Mouse (Mus musculus) adrenal gland, postnatal 14 days (tissue): ENCODE measurements around the gene Olfr186. TPM values are rescaled to one million over a fixed set of nuclear protein-coding genes. Genes with fewer than 3 reads are reported as not detected.
"Not testable (repeated sequence)": the region's sequence is repeated elsewhere in the genome, so short reads cannot be mapped to it uniquely, and the experiment has no call there.

Source experiments
- DNase-seq: peaks from one replicate; pipeline ENCODE4 v3.0.0; 2021; ENCODE audit warnings: mixed read lengths
- long read RNA-seq, 2 experiments: library from polyadenylated mRNA; stranded (forward); transcript quantifications; one replicate each; pipeline ENCODE4 v2.0.0; 2021
- total RNA-seq: library from RNA; stranded (reverse); gene quantifications from 2 replicates; pipeline ENCODE4 v1.2.3, GENCODE M21; 2021

The Olfr186 gene
- not detected in 2 replicates for total RNA-seq
- long read RNA-seq, experiment 1 = 0 reads
- long read RNA-seq, experiment 2 = 0 reads

DNA sequence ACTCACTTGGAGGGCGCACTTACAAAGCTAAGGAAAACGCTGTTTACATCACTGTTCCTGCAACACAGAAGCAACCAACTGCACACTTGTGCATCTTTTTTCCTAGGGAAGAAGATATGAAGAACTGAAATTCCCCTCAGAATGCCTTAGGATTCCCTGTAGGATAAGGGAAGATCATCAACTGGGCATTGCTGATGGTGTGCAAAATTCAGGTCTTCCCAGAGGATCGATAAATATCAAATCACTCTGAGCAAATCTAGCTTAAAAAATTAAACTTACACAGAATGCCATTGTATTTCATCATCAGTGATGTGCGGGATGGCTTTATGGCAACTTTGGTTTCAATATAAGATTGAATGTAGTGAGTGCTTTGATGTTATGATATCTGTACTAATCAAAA, at the start of gene Olfr186:
TSS of gene Olfr186 (minus strand) at position 101 of the 400 bp plus-strand sequence.
- DNase-seq = no peak

- DNase-seq = no peak
Observed at GRCm38 (mm10) chr16:59077905-59078304, 47.8 kb upstream of the Olfr186 start, which contains the start of gene Olfr190. Gene Olfr190 (minus strand): TSS chr16:59078005.

DNA sequence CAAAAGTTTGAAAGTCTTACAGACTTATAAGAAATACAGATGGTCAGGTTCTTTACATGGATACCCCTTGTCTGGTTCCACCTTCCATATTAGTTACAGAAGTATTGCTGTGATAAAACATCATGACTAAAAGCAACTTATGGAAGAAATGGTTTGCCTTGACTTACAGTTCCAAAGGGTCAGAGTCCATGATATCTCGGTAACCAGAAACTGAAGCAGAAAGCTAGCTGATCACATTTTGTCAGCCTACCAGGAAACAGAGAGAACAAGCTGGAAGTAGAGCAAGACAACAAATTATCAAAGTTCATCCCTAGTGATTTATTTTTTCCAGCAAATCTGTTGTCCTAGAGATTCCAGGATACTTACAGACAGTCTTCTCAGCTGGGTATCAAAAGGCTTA, 43.4 kb upstream of the Olfr186 start:
- no peak for DNase-seq

DNA sequence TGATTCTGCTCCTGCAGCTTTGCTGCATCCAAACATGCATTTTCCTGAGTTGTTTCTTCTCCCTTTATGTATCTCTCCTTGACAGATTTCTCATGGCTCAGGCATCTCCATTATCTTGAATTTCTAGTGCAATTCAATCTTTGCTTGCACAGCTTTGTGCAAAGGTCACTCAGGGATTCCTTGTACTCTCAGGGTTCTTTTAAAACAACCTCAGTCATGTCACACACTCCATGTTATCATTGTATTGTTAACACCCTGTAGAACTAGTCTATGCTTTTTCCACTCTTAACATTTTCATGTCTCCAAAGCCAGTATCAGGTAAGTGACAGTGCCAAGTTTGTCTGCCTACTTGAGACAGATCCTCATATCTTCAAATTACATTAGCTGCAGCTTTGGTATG, 41.7 kb upstream of the Olfr186 start:
- no peak for DNase-seq

DNA sequence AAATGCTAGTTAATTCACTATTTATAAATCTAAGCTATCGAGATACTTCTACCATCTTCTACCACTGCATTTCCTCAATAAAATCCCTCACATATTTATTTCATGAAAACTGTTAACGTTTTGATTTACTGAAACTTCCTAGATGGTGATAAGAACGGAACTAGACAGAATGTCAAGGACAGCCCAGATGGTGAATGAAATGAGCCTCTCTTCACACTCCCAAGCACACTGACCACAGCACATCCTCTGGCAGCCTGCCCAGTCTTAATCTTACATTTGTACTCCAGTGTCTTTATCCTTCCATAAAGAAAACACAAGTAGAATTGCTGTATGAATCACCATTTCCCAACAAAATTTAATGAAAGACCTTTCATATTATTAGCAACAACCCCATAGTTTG, 32.3 kb upstream of the Olfr186 start:
- not testable (repeated sequence) for DNase-seq

- not testable (repeated sequence) for DNase-seq
Observed at GRCm38 (mm10) chr16:59049286-59049685, 19.2 kb upstream of the Olfr186 start.

DNA sequence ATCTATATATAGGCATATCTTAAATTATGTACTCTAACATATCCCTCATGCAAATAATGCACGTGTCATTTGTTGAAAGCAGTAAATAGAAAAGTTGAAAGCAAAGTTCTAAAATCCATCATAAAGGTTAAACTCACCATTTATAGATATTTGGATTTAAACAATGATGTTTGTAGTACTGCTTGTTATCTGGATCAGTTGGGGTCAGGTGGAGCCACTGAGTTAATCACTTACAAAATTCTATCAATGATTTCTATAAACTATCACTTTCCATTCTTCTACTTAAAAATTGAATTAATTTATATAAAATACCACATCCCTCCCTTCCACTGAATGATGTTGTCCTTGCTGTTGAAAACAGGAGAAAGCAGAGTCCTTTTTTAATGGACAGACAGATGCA, 18.8 kb upstream of the Olfr186 start:
- no peak for DNase-seq

- no peak for DNase-seq
Observed at GRCm38 (mm10) chr16:59047579-59047978, 17.5 kb upstream of the Olfr186 start.

- no peak for DNase-seq
Observed at GRCm38 (mm10) chr16:59045835-59046234, 15.7 kb upstream of the Olfr186 start.

GRCm38 (mm10) chr16:59039710-59040109, 9.6 kb upstream of the Olfr186 start, which contains the start of gene Olfr187:
Gene Olfr187 (minus strand): TSS chr16:59039767.
- no peak for DNase-seq

DNA sequence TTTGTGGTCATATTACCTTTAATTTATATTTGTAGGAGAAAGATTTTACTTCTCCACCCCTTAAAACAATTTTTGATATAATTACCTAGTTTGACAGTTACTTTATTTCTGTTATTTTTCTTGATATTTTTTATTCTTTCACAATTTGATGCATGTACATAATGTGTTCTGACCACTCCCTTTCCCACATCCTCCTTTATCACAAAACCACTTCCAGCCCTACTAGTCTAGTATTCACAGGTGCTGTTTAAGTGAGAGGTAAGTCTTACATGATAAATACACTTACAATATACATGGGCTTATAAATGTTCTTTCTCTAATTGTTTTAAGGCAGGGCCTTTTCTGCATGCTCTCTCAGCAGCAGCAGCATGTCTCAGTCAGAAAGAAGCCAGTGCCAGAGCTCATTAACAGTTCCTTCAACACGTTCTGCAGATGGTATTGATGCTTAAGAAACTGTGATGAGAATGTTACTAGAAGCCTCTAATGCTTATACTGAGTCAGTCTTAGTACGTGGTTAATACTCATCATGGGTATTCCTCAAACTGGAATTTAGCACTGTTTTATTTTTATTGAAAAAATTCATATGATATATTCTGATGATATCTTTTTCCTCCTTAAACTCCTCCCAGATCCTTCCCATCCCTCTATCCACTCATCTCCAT, 16.6 kb downstream of the Olfr186 start:
- DNase-seq = no peak

- DNase-seq = no peak
Observed at GRCm38 (mm10) chr16:59007146-59007545, 22.9 kb downstream of the Olfr186 start.

DNA sequence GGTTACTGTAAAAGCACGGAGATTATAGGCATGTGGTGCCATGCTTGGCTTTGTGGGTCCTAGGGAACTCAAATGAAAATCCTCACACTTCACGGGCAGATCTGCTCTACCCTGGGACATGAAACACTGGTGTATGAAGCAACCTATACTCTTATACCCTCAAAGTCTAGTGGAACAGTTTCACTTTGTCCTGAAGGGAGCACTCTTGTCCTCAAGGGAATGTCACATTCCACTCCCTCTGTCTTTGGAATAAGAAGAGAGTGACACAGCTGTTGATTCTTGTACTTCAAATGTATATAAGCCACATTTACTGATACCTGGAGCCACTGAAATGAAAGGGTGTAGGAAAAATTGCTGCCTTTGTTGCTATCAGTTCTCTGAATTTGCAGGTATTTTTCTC, 35.0 kb downstream of the Olfr186 start, which contains the start of gene Olfr183:
TSS of gene Olfr183 (plus strand) at position 301 of the 400 bp plus-strand sequence.
- DNase-seq = no peak

Other genes with a start within 250 kb of the Olfr186 start
- not detected in 2 replicates for gene Olfr173, start 230.0 kb downstream of the Olfr186 start, total RNA-seq
- not detected in 2 replicates for gene Olfr175-ps1, start 203.5 kb downstream of the Olfr186 start, total RNA-seq
- gene Olfr177, start 155.5 kb downstream of the Olfr186 start, total RNA-seq = not detected in 2 replicates
- not detected in 2 replicates for gene Olfr178, start 138.2 kb downstream of the Olfr186 start, total RNA-seq
- gene Olfr181, start 101.5 kb downstream of the Olfr186 start, total RNA-seq = not detected in 2 replicates
- not detected in 2 replicates for gene Olfr180, start 100.9 kb downstream of the Olfr186 start, total RNA-seq
- not detected in 2 replicates for gene Olfr183, start 34.9 kb downstream of the Olfr186 start, total RNA-seq
- not detected in 2 replicates for gene Olfr187, start 9.5 kb upstream of the Olfr186 start, total RNA-seq
- gene Olfr190, start 47.7 kb upstream of the Olfr186 start, total RNA-seq = not detected in 2 replicates
- gene Olfr191, start 59.5 kb upstream of the Olfr186 start, total RNA-seq = not detected in 2 replicates
- gene Olfr193, start 81.6 kb upstream of the Olfr186 start, total RNA-seq = not detected in 2 replicates
- not detected in 2 replicates for gene Olfr194, start 90.8 kb upstream of the Olfr186 start, total RNA-seq
- not detected in 2 replicates for gene Olfr195, start 116.8 kb upstream of the Olfr186 start, total RNA-seq
- gene Olfr196, start 140.2 kb upstream of the Olfr186 start, total RNA-seq = not detected in 2 replicates
- not detected in 2 replicates for gene Olfr198, start 173.2 kb upstream of the Olfr186 start, total RNA-seq
- not detected in 2 replicates for gene Olfr199, start 189.5 kb upstream of the Olfr186 start, total RNA-seq
- gene Olfr201, start 242.3 kb upstream of the Olfr186 start, total RNA-seq = not detected in 2 replicates